In the genomic region with DNA sequence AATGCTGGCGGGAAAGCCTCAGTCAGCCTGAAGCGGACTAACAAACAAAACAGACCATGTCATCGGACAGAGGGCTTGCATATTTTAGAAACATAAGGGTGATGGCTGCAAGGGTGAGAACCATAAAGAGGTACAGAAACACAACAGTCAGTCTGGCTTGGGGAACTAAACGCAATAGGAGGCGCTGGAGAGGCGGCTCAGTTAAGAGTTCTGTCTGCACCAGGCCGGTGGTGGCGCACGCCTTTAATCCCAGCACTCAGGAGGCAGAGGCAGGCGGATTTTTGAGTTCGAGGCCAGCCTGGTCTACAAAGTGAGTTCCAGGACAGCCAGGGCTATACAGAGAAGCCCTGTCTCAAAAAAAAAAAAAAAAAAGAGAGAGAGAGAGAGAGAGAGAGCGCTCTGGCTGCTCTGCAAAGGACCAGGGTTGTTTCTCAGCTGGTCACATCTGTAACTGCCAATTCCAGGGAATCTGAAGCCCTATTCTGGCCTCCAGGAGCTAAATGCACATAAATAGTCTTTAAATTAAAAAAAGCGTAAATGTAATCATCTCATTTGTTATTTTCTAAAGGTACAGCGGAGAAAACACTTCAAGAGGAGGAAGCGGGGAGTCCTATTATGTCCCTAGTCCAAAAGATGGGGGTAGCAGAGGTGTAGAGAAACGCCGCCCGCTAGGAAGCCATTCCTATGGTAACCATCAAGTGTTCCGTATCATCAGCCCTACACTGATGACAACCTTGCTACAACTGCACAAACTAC, we compare ENCODE assay signal across 8 mouse cellular contexts. TPM values are rescaled to one million over a fixed set of nuclear protein-coding genes. Genes with fewer than 3 reads are reported as not detected.
A peak's percentile ranks its signal among the peaks of the same experiment; 100 is the strongest.
DNase-seq lines count a peak whose midpoint lies in the region; ATAC-seq and TF ChIP-seq lines count a peak whose summit lies in the region.

No protein-coding gene starts in this region.

- H3K9ac ChIP-seq in heart, embryonic 13.5 days = peak overlapping the region; percentile 87
- H3K9ac ChIP-seq in MEL (ENCODE audit: control insufficient read depth, low read depth, low read length, poor library complexity, severe bottlenecking) = peak overlapping the region; percentile 77
- no peak overlapping the region for H3K9ac ChIP-seq in forebrain, postnatal 0 days
- H3K9ac ChIP-seq in liver, embryonic 15.5 days = peak overlapping the region; percentile 61; the same call in 1 of the 2 replicates

- DNase-seq in heart, postnatal 25 days (ENCODE audit: low spot score) = no peak
- DNase-seq in MEL (ENCODE audit: low read depth, low spot score) = peak; percentile 71
- DNase-seq in forebrain, postnatal 0 days = no peak
- DNase-seq in thymus, adult 2 months = peak; percentile 61
- DNase-seq in ovary, postnatal 36 days (ENCODE audit: low spot score) = no peak
- DNase-seq in gastrocnemius, adult 18-20 months (ENCODE audit: low spot score) = no peak

- TF ChIP-seq EP300 in MEL (IDR thresholded peaks at IDR 0.05; ENCODE audit: low read depth in 1 of 2, low read length in 2 of 2) = no peak

- no peaks in the 10 kb centered on the region for H3K9me3 ChIP-seq in heart, embryonic 13.5 days
- no peaks in the 10 kb centered on the region for H3K9me3 ChIP-seq in MEL (replicated peaks; ENCODE audit: insufficient read depth, low read length)
- no peaks in the 10 kb centered on the region for H3K9me3 ChIP-seq in forebrain, postnatal 0 days (ENCODE audit: low read length)
- H3K9me3 ChIP-seq in liver, embryonic 15.5 days (replicated peaks) = no peaks in the 10 kb centered on the region

- ATAC-seq in heart, embryonic 13.5 days (ENCODE audit: extremely low read depth, insufficient number of reproducible peaks, low FRiP score, low TSS enrichment) = no peak
- ATAC-seq in forebrain, postnatal 0 days = no peak
- no peak for ATAC-seq in liver, embryonic 15.5 days (ENCODE audit: insufficient read depth)

- TF ChIP-seq RAD21 in MEL (IDR thresholded peaks at IDR 0.05; ENCODE audit: low read depth, low read length) = no peak

- peak overlapping the region; percentile 79 for H3K4me3 ChIP-seq in heart, embryonic 13.5 days
- peak overlapping the region; percentile 69 to 75 for H3K4me3 ChIP-seq in MEL (ENCODE audit: control insufficient read depth in 1 of 2, insufficient read depth in 1 of 2, low read depth in 2 of 2, low read length in 2 of 2)
- H3K4me3 ChIP-seq in forebrain, postnatal 0 days (ENCODE audit: low read depth, low read length) = peak overlapping the region; percentile 68
- peak overlapping the region; percentile 71 for H3K4me3 ChIP-seq in liver, embryonic 15.5 days (replicated peaks)
- peak overlapping the region; percentile 77; the same call in 1 of the 2 replicates for H3K4me3 ChIP-seq in thymus, adult 2 months (ENCODE audit: control insufficient read depth, insufficient read depth, low read length)

- TF ChIP-seq CTCF in MEL (IDR thresholded peaks at IDR 0.05 in 2 of 3, conservative IDR thresholded peaks at IDR 0.05 in 1 of 3; ENCODE audit: control insufficient read depth in 1 of 3, insufficient read depth in 1 of 3, low read depth in 2 of 3, low read length in 3 of 3, poor library complexity in 1 of 3, severe bottlenecking in 1 of 3) = peak in 2 of 3 experiments; percentile 39 to 42; a peak in 4 of 6 replicates
- TF ChIP-seq CTCF in forebrain, postnatal 0 days (IDR thresholded peaks at IDR 0.05; ENCODE audit: low read depth) = peak; percentile 26; the same call in 1 of the 2 replicates
- no peak for TF ChIP-seq CTCF in thymus, adult 2 months (IDR thresholded peaks at IDR 0.05; ENCODE audit: borderline replicate concordance, control insufficient read depth, extremely low read depth, insufficient read depth, low read length, poor library complexity)

- peaks cover 49% of the 10 kb centered on the region for H3K4me1 ChIP-seq in heart, embryonic 13.5 days
- peaks cover 0 to 3% of the 10 kb centered on the region in 2 experiments; a peak in 3 of 4 replicates for H3K4me1 ChIP-seq in MEL (ENCODE audit: control insufficient read depth in 1 of 2, insufficient read depth in 2 of 2, low read length in 2 of 2)
- H3K4me1 ChIP-seq in forebrain, postnatal 0 days (ENCODE audit: insufficient read depth) = peaks cover 4% of the 10 kb centered on the region; the same call in 1 of the 2 replicates
- H3K4me1 ChIP-seq in liver, embryonic 15.5 days (replicated peaks) = peaks cover 18% of the 10 kb centered on the region
- peaks cover 5% of the 10 kb centered on the region for H3K4me1 ChIP-seq in thymus, adult 2 months (replicated peaks; ENCODE audit: control insufficient read depth, insufficient read depth, low read length)

- peak overlapping the region; percentile 81 for H3K4me2 ChIP-seq in heart, embryonic 13.5 days
- peak overlapping the region; percentile 75 for H3K4me2 ChIP-seq in forebrain, postnatal 0 days (ENCODE audit: low read depth)
- peak overlapping the region; percentile 87 for H3K4me2 ChIP-seq in liver, embryonic 15.5 days

- H3K27me3 ChIP-seq in heart, embryonic 13.5 days (replicated peaks) = no peaks in the 10 kb centered on the region
- no peaks in the 10 kb centered on the region for H3K27me3 ChIP-seq in MEL (ENCODE audit: control insufficient read depth in 1 of 2, insufficient read depth in 2 of 2, low read length in 2 of 2)
- H3K27me3 ChIP-seq in forebrain, postnatal 0 days (ENCODE audit: insufficient read depth, low read length) = no peaks in the 10 kb centered on the region
- no peaks in the 10 kb centered on the region for H3K27me3 ChIP-seq in liver, embryonic 15.5 days
- H3K27me3 ChIP-seq in thymus, adult 2 months (ENCODE audit: control insufficient read depth, insufficient read depth, low read length) = no peaks in the 10 kb centered on the region

- TF ChIP-seq POLR2A in MEL (IDR thresholded peaks at IDR 0.05; ENCODE audit: control insufficient read depth in 1 of 2, insufficient read depth in 1 of 2, low read depth in 1 of 2, low read length in 2 of 2, poor library complexity in 1 of 2) = no peak
- no peak for TF ChIP-seq POLR2A in thymus, adult 2 months (IDR thresholded peaks at IDR 0.05; ENCODE audit: control insufficient read depth, extremely low read depth, insufficient read depth, low read length, poor library complexity)

- H3K36me3 ChIP-seq in heart, embryonic 13.5 days = peaks cover 58% of the 10 kb centered on the region
- no peaks in the 10 kb centered on the region; a peak in 1 of 4 replicates for H3K36me3 ChIP-seq in MEL (ENCODE audit: control insufficient read depth in 1 of 2, insufficient read depth in 2 of 2, low read length in 2 of 2)
- H3K36me3 ChIP-seq in forebrain, postnatal 0 days (ENCODE audit: insufficient read depth) = peaks cover 35% of the 10 kb centered on the region
- peaks cover 20% of the 10 kb centered on the region for H3K36me3 ChIP-seq in liver, embryonic 15.5 days (replicated peaks)
- peaks cover 9% of the 10 kb centered on the region; the same call in 1 of the 2 replicates for H3K36me3 ChIP-seq in thymus, adult 2 months (ENCODE audit: control insufficient read depth, insufficient read depth, low read length)

- intact Hi-C loops in heart, postnatal 25 days (cut with DNase I) = loop anchor here (2.0 kb wide), 2 partner anchors 31 to 119 kb away; no protein-coding TSS in a partner anchor

- 61% methylated on average over 19 of the region's 19 CpGs for WGBS in heart, embryonic 13.5 days
- WGBS in forebrain, postnatal 0 days = 70% methylated on average over 19 of the region's 19 CpGs
- 49% methylated on average over 19 of the region's 19 CpGs for WGBS in liver, embryonic 15.5 days (ENCODE audit: insufficient replicate concordance)
- 64% methylated on average over 19 of the region's 19 CpGs for WGBS in thymus, adult 2 months

- peaks cover 4% of the 10 kb centered on the region for H3K79me2 ChIP-seq in MEL (ENCODE audit: control insufficient read depth, insufficient read depth, low read length, poor library complexity)

- H3K27ac ChIP-seq in heart, embryonic 13.5 days (replicated peaks) = no peak overlapping the region
- H3K27ac ChIP-seq in MEL (ENCODE audit: control insufficient read depth, low read depth, low read length) = peak overlapping the region; percentile 13
- no peak overlapping the region for H3K27ac ChIP-seq in forebrain, postnatal 0 days (ENCODE audit: low read depth, low read length)
- H3K27ac ChIP-seq in liver, embryonic 15.5 days (replicated peaks) = no peak overlapping the region
- no peak overlapping the region; the same call in 1 of the 2 replicates for H3K27ac ChIP-seq in thymus, adult 2 months (ENCODE audit: control insufficient read depth, insufficient read depth, low read length)

RNA-seq across cellular contexts. Expression of a gene that starts 1.2 kb away (rescaled TPM):
- polyA plus RNA-seq in heart, embryonic 13.5 days (2015; fragmentation: Nextera tagmentation; extraction: Ambion mirVana) = 23.6 and 27.2 TPM in 2 replicates
- 1 to 10 TPM; 5.6 to 8.1 TPM for total RNA-seq in heart, postnatal 25 days (2021)
- 8.8 and 9.7 TPM in 2 replicates for total RNA-seq in MEL (2012; rRNA removed)
- 10 to 100 TPM in 1 of 2 experiments, not detected in 1; 14.4 TPM for polyA plus RNA-seq in MEL (2012; ENCODE audit: insufficient read depth in 1 of 2, insufficient read length in 2 of 2, low read depth in 1 of 2, low replicate concordance in 2 of 2, missing spikeins in 1 of 2)
- total RNA-seq in forebrain, postnatal 0 days (2014; rRNA removed) = 19.3 and 25.5 TPM in 2 replicates
- 21.1 and 23.6 TPM in 2 replicates for polyA plus RNA-seq in forebrain, postnatal 0 days (2015; fragmentation: Nextera tagmentation; extraction: Ambion mirVana)
- 6.2 and 7.0 TPM in 2 replicates for polyA plus RNA-seq in liver, embryonic 15.5 days (2015; fragmentation: Nextera tagmentation; extraction: Ambion mirVana)
- polyA plus RNA-seq in thymus, adult 2 months (2012; rRNA removed) = 48.4 and 51.8 TPM in 2 replicates
- total RNA-seq in gastrocnemius, adult 18-20 months (2021) = 1 to 10 TPM; 7.3 to 8.6 TPM

RNA-seq across cellular contexts. Expression of a gene that starts 6.8 kb away (rescaled TPM):
- not detected in 2 replicates for polyA plus RNA-seq in heart, embryonic 13.5 days (2015; fragmentation: Nextera tagmentation; extraction: Ambion mirVana)
- total RNA-seq in heart, postnatal 25 days (2021) = 100 to 1,000 TPM; 112 to 186 TPM
- total RNA-seq in MEL (2012; rRNA removed) = not detected in 2 replicates
- polyA plus RNA-seq in MEL (2012; ENCODE audit: insufficient read depth in 1 of 2, insufficient read length in 2 of 2, low read depth in 1 of 2, low replicate concordance in 2 of 2, missing spikeins in 1 of 2) = under 1 TPM in 1 of 2 experiments, not detected in 1; 0.74 TPM
- total RNA-seq in forebrain, postnatal 0 days (2014; rRNA removed) = 0.38 TPM in 1 of 2 replicates, not detected in the other
- 0.27 TPM in 1 of 2 replicates, not detected in the other for polyA plus RNA-seq in forebrain, postnatal 0 days (2015; fragmentation: Nextera tagmentation; extraction: Ambion mirVana)
- not detected in 2 replicates for polyA plus RNA-seq in liver, embryonic 15.5 days (2015; fragmentation: Nextera tagmentation; extraction: Ambion mirVana)
- polyA plus RNA-seq in thymus, adult 2 months (2012; rRNA removed) = not detected in 2 replicates
- total RNA-seq in gastrocnemius, adult 18-20 months (2021) = 1,000 to 10,000 TPM; 1,348 to 1,458 TPM

RNA-seq across cellular contexts. Expression of a gene that starts 9.3 kb away (rescaled TPM):
- polyA plus RNA-seq in heart, embryonic 13.5 days (2015; fragmentation: Nextera tagmentation; extraction: Ambion mirVana) = 17.7 and 20.1 TPM in 2 replicates
- total RNA-seq in heart, postnatal 25 days (2021) = 100 to 1,000 TPM; 215 to 337 TPM
- 2.0 and 2.9 TPM in 2 replicates for total RNA-seq in MEL (2012; rRNA removed)
- polyA plus RNA-seq in MEL (2012; ENCODE audit: insufficient read depth in 1 of 2, insufficient read length in 2 of 2, low read depth in 1 of 2, low replicate concordance in 2 of 2, missing spikeins in 1 of 2) = 1 to 10 TPM in 1 of 2 experiments, not detected in 1; 3.7 TPM
- total RNA-seq in forebrain, postnatal 0 days (2014; rRNA removed) = 6.3 and 9.8 TPM in 2 replicates
- polyA plus RNA-seq in forebrain, postnatal 0 days (2015; fragmentation: Nextera tagmentation; extraction: Ambion mirVana) = 4.5 and 5.3 TPM in 2 replicates
- polyA plus RNA-seq in liver, embryonic 15.5 days (2015; fragmentation: Nextera tagmentation; extraction: Ambion mirVana) = 2.3 and 2.9 TPM in 2 replicates
- 40.4 and 56.2 TPM in 2 replicates for polyA plus RNA-seq in thymus, adult 2 months (2012; rRNA removed)
- 1,000 to 10,000 TPM; 3,219 to 3,282 TPM for total RNA-seq in gastrocnemius, adult 18-20 months (2021)

RNA-seq across cellular contexts. Expression of a gene that starts 12.1 kb away (rescaled TPM):
- 10.0 and 10.2 TPM in 2 replicates for polyA plus RNA-seq in heart, embryonic 13.5 days (2015; fragmentation: Nextera tagmentation; extraction: Ambion mirVana)
- 10 to 100 TPM; 14.8 to 15.7 TPM for total RNA-seq in heart, postnatal 25 days (2021)
- total RNA-seq in MEL (2012; rRNA removed) = 0.19 and 0.33 TPM in 2 replicates
- polyA plus RNA-seq in MEL (2012; ENCODE audit: insufficient read depth in 1 of 2, insufficient read length in 2 of 2, low read depth in 1 of 2, low replicate concordance in 2 of 2, missing spikeins in 1 of 2) = 1 to 10 TPM in 1 of 2 experiments, not detected in 1; 1.4 TPM
- total RNA-seq in forebrain, postnatal 0 days (2014; rRNA removed) = 32.8 and 39.1 TPM in 2 replicates
- polyA plus RNA-seq in forebrain, postnatal 0 days (2015; fragmentation: Nextera tagmentation; extraction: Ambion mirVana) = 17.3 and 24.1 TPM in 2 replicates
- polyA plus RNA-seq in liver, embryonic 15.5 days (2015; fragmentation: Nextera tagmentation; extraction: Ambion mirVana) = 1.9 and 2.0 TPM in 2 replicates
- 15.5 and 16.8 TPM in 2 replicates for polyA plus RNA-seq in thymus, adult 2 months (2012; rRNA removed)
- total RNA-seq in gastrocnemius, adult 18-20 months (2021) = 1 to 10 TPM; 4.7 to 6.8 TPM

RNA-seq across cellular contexts. Expression of a gene that starts 34.4 kb away (rescaled TPM):
- 2.0 and 2.4 TPM in 2 replicates for polyA plus RNA-seq in heart, embryonic 13.5 days (2015; fragmentation: Nextera tagmentation; extraction: Ambion mirVana)
- 10 to 100 TPM; 14.7 to 15.7 TPM for total RNA-seq in heart, postnatal 25 days (2021)
- 3.8 and 4.2 TPM in 2 replicates for total RNA-seq in MEL (2012; rRNA removed)
- 1 to 10 TPM in 1 of 2 experiments, not detected in 1; 9.9 TPM for polyA plus RNA-seq in MEL (2012; ENCODE audit: insufficient read depth in 1 of 2, insufficient read length in 2 of 2, low read depth in 1 of 2, low replicate concordance in 2 of 2, missing spikeins in 1 of 2)
- total RNA-seq in forebrain, postnatal 0 days (2014; rRNA removed) = 25.6 and 29.1 TPM in 2 replicates
- polyA plus RNA-seq in forebrain, postnatal 0 days (2015; fragmentation: Nextera tagmentation; extraction: Ambion mirVana) = 3.7 and 4.8 TPM in 2 replicates
- polyA plus RNA-seq in liver, embryonic 15.5 days (2015; fragmentation: Nextera tagmentation; extraction: Ambion mirVana) = 1.0 and 1.1 TPM in 2 replicates
- polyA plus RNA-seq in thymus, adult 2 months (2012; rRNA removed) = 51.2 and 59.9 TPM in 2 replicates
- 10 to 100 TPM; 11.6 TPM for total RNA-seq in gastrocnemius, adult 18-20 months (2021)

Comparison
In these comparisons a context has a peak if more than half of its experiments do, and no peak if none do; other contexts are left out.
1. DNase-seq: peak in MEL (single experiment) and thymus, adult 2 months (single experiment); none in heart, postnatal 25 days (single experiment), forebrain, postnatal 0 days (single experiment), ovary, postnatal 36 days (single experiment) and gastrocnemius, adult 18-20 months (single experiment).
2. Peak in every context shown above with its lines, with median percentiles within 50 percentile points of each other: H3K4me2 ChIP-seq and H3K4me3 ChIP-seq.